Mouse (Mus musculus): Measurements from ENCODE around the gene Ccl2. TPM values are rescaled to one million over a fixed set of nuclear protein-coding genes. Genes with fewer than 3 reads are reported as not detected.

The Ccl2 gene
- polyA plus RNA-seq, 1 experiment from 2014 or later: 1.8 TPM

GRCm38 (mm10) chr11:82016181-82016780 is 19.1 kb upstream of the Ccl2 start:
- no peaks in the 10 kb centered on the region for H3K9me3 ChIP-seq (ENCODE audit: low read length)
- 61% methylated on average over 3 of the region's 3 CpGs for WGBS (ENCODE audit: insufficient replicate concordance)
- no peak for DNase-seq

GRCm38 (mm10) chr11:82019389-82019788 is 16.0 kb upstream of the Ccl2 start:
- Histone ChIP-seq H3K4me3 (ENCODE audit: low read depth, low read length) (no peak overlapping the region), H3K27me3 (ENCODE audit: insufficient read depth, low read length) (no peaks in the 10 kb centered on the region), H3K4me2 (ENCODE audit: low read depth, low read length) (no peak overlapping the region), H3K9ac (replicated peaks) (no peak overlapping the region), H3K36me3 (replicated peaks; ENCODE audit: insufficient read depth, low read length) (no peaks in the 10 kb centered on the region), H3K27ac (ENCODE audit: low read depth) (no peak overlapping the region), H3K9me3 (ENCODE audit: low read length) (no peaks in the 10 kb centered on the region), H3K4me1 (ENCODE audit: insufficient read depth) (peaks cover 14% of the 10 kb centered on the region)
- ATAC-seq (no peak), DNase-seq (no peak)
- no peak for TF ChIP-seq CTCF (IDR thresholded peaks at IDR 0.05; ENCODE audit: low read depth)
- no peak for TF ChIP-seq EP300 (IDR thresholded peaks at IDR 0.05; ENCODE audit: low read depth)
- 53% methylated on average over 2 of the region's 2 CpGs for WGBS (ENCODE audit: insufficient replicate concordance)

More at GRCm38 (mm10) chr11:82016181-82016780, 19.1 kb upstream of the Ccl2 start:
- Histone ChIP-seq H3K9ac (replicated peaks) (no peak overlapping the region), H3K27ac (ENCODE audit: low read depth) (no peak overlapping the region), H3K4me2 (ENCODE audit: low read depth, low read length) (no peak overlapping the region), H3K36me3 (replicated peaks; ENCODE audit: insufficient read depth, low read length) (no peaks in the 10 kb centered on the region), H3K27me3 (ENCODE audit: insufficient read depth, low read length) (no peaks in the 10 kb centered on the region), H3K4me3 (ENCODE audit: low read depth, low read length) (no peak overlapping the region), H3K4me1 (ENCODE audit: insufficient read depth) (peaks cover 14% of the 10 kb centered on the region)
- no peak for ATAC-seq
- TF ChIP-seq CTCF (IDR thresholded peaks at IDR 0.05; ENCODE audit: low read depth): no peak
- no peak for TF ChIP-seq EP300 (IDR thresholded peaks at IDR 0.05; ENCODE audit: low read depth)

GRCm38 (mm10) chr11:82019793-82020192 is 15.6 kb upstream of the Ccl2 start:
- Histone ChIP-seq H3K36me3 (replicated peaks; ENCODE audit: insufficient read depth, low read length) (no peaks in the 10 kb centered on the region), H3K4me3 (ENCODE audit: low read depth, low read length) (no peak overlapping the region), H3K9me3 (ENCODE audit: low read length) (no peaks in the 10 kb centered on the region), H3K27ac (ENCODE audit: low read depth) (no peak overlapping the region), H3K27me3 (ENCODE audit: insufficient read depth, low read length) (no peaks in the 10 kb centered on the region), H3K4me1 (ENCODE audit: insufficient read depth) (peaks cover 14% of the 10 kb centered on the region), H3K9ac (replicated peaks) (no peak overlapping the region), H3K4me2 (ENCODE audit: low read depth, low read length) (no peak overlapping the region)
- DNase-seq (no peak), ATAC-seq (no peak)
- TF ChIP-seq CTCF (IDR thresholded peaks at IDR 0.05; ENCODE audit: low read depth) (no peak), EP300 (IDR thresholded peaks at IDR 0.05; ENCODE audit: low read depth) (no peak)

GRCm38 (mm10) chr11:82021406-82021805 is 14.0 kb upstream of the Ccl2 start:
- H3K4me1 ChIP-seq (ENCODE audit: insufficient read depth): peaks cover 14% of the 10 kb centered on the region
- DNase-seq (no peak), ATAC-seq (no peak)
- 31% methylated on average over 3 of the region's 3 CpGs for WGBS (ENCODE audit: insufficient replicate concordance)
- no peaks in the 10 kb centered on the region for H3K36me3 ChIP-seq (replicated peaks; ENCODE audit: insufficient read depth, low read length)
- TF ChIP-seq EP300 (IDR thresholded peaks at IDR 0.05; ENCODE audit: low read depth): no peak
- H3K27me3 ChIP-seq (ENCODE audit: insufficient read depth, low read length): no peaks in the 10 kb centered on the region
- H3K4me3 ChIP-seq (ENCODE audit: low read depth, low read length): no peak overlapping the region
- no peak overlapping the region for H3K9ac ChIP-seq (replicated peaks)
- H3K4me2 ChIP-seq (ENCODE audit: low read depth, low read length): no peak overlapping the region
- H3K9me3 ChIP-seq (ENCODE audit: low read length): no peaks in the 10 kb centered on the region
- no peak overlapping the region for H3K27ac ChIP-seq (ENCODE audit: low read depth)

- TF ChIP-seq EP300 (IDR thresholded peaks at IDR 0.05; ENCODE audit: low read depth) (no peak), CTCF (IDR thresholded peaks at IDR 0.05; ENCODE audit: low read depth) (no peak)
- H3K36me3 ChIP-seq (replicated peaks; ENCODE audit: insufficient read depth, low read length): no peaks in the 10 kb centered on the region
- no peak overlapping the region for H3K27ac ChIP-seq (ENCODE audit: low read depth)
- peaks cover 14% of the 10 kb centered on the region for H3K4me1 ChIP-seq (ENCODE audit: insufficient read depth)
- DNase-seq: no peak
- no peak for ATAC-seq
- no peaks in the 10 kb centered on the region for H3K9me3 ChIP-seq (ENCODE audit: low read length)
- H3K9ac ChIP-seq (replicated peaks): no peak overlapping the region
- no peak overlapping the region for H3K4me2 ChIP-seq (ENCODE audit: low read depth, low read length)
- no peaks in the 10 kb centered on the region for H3K27me3 ChIP-seq (ENCODE audit: insufficient read depth, low read length)
- WGBS (ENCODE audit: insufficient replicate concordance): 35% methylated on average over 6 of the region's 6 CpGs
- H3K4me3 ChIP-seq (ENCODE audit: low read depth, low read length): no peak overlapping the region
Observed at GRCm38 (mm10) chr11:82022504-82023056, 12.8 kb upstream of the Ccl2 start.

GRCm38 (mm10) chr11:82023769-82024168 is 11.6 kb upstream of the Ccl2 start:
- no peak for ATAC-seq
- TF ChIP-seq EP300 (IDR thresholded peaks at IDR 0.05; ENCODE audit: low read depth) (no peak), CTCF (IDR thresholded peaks at IDR 0.05; ENCODE audit: low read depth) (no peak)

More at GRCm38 (mm10) chr11:82023769-82024168, 11.6 kb upstream of the Ccl2 start:
- DNase-seq: no peak
- Histone ChIP-seq H3K4me1 (ENCODE audit: insufficient read depth) (peaks cover 14% of the 10 kb centered on the region), H3K27ac (ENCODE audit: low read depth) (no peak overlapping the region), H3K36me3 (replicated peaks; ENCODE audit: insufficient read depth, low read length) (no peaks in the 10 kb centered on the region), H3K4me2 (ENCODE audit: low read depth, low read length) (no peak overlapping the region), H3K4me3 (ENCODE audit: low read depth, low read length) (no peak overlapping the region), H3K27me3 (ENCODE audit: insufficient read depth, low read length) (no peaks in the 10 kb centered on the region), H3K9me3 (ENCODE audit: low read length) (no peaks in the 10 kb centered on the region), H3K9ac (replicated peaks) (no peak overlapping the region)
- 48% methylated on average over 4 of the region's 4 CpGs for WGBS (ENCODE audit: insufficient replicate concordance)

Measured in liver, postnatal 0 days (tissue).